2 mouse cellular contexts compared by ENCODE assay signal in the genomic region with DNA sequence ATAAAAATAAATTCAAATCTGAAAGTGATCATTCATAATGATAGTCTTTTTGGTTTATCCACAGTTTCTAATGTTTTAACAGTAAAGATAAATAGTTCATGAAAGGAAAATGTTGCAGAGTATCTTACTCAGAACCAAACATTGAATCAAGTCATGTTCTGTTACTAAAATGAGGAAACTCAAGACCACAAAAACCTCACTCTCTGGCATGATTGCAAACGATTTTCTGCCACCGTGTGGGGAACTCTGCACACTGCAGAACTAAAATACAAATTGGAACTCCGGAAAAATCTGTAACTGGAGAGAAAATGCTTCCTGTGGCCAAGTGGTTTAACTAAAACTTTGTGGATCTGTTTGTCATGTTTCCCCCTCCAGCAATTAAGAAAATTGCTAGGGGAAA.
TF ChIP-seq lines count a peak whose summit lies in the region.

No protein-coding gene starts in this region.

TF ChIP-seq in MEL, 35 proteins besides CTCF, POLR2A, EP300 and RAD21 (continued from another document):
- TF ChIP-seq GABPA (IDR thresholded peaks at IDR 0.05; ENCODE audit: low read depth, low read length) (no peak), MAX (IDR thresholded peaks at IDR 0.05; ENCODE audit: low read length) (no peak), TAL1 (IDR thresholded peaks at IDR 0.05; ENCODE audit: low read length) (no peak), GATA1 (IDR thresholded peaks at IDR 0.05; ENCODE audit: low read depth, low read length) (0 out of 2 replicates have a peak, but pooled peaks have one; percentile 40), MAZ (IDR thresholded peaks at IDR 0.05; ENCODE audit: low read depth, low read length) (no peak), MXI1 (IDR thresholded peaks at IDR 0.05; ENCODE audit: low read depth, low read length) (0 out of 2 replicates have a peak, but pooled peaks have one; percentile 39), HCFC1 (IDR thresholded peaks at IDR 0.05; ENCODE audit: low read depth, low read length) (peak; percentile 51; the same call in 1 of the 2 replicates), CHD1 (IDR thresholded peaks at IDR 0.05; ENCODE audit: low read depth, low read length) (no peak), MAFK (IDR thresholded peaks at IDR 0.05; ENCODE audit: borderline replicate concordance, low read depth, low read length) (0 out of 2 replicates have a peak, but pooled peaks have one; percentile 48), RCOR1 (IDR thresholded peaks at IDR 0.05; ENCODE audit: low read depth, low read length) (peak; percentile 99), ELF1 (IDR thresholded peaks at IDR 0.05; ENCODE audit: low read depth, low read length) (peak; percentile 42; the same call in 1 of the 2 replicates), TCF12 (IDR thresholded peaks at IDR 0.05; ENCODE audit: low read depth, low read length) (0 out of 2 replicates have a peak, but pooled peaks have one; percentile 21), MYB (IDR thresholded peaks at IDR 0.05; ENCODE audit: low read depth, low read length) (no peak), CHD2 (IDR thresholded peaks at IDR 0.05; ENCODE audit: low read length) (no peak), NRF1 (IDR thresholded peaks at IDR 0.05; ENCODE audit: insufficient read depth, low read depth, low read length, poor library complexity, severe bottlenecking) (no peak), POLR2AphosphoS2 (IDR thresholded peaks at IDR 0.05; ENCODE audit: low read length) (no peak), USF1 (IDR thresholded peaks at IDR 0.05; ENCODE audit: low read depth, low read length) (no peak), ZC3H11A (IDR thresholded peaks at IDR 0.05; ENCODE audit: low read depth, low read length) (peak; percentile 70), SMC3 (IDR thresholded peaks at IDR 0.05; ENCODE audit: low read depth, low read length) (peak; percentile 87), MYC (IDR thresholded peaks at IDR 0.05; ENCODE audit: low read depth, low read length) (peak; percentile 66; the same call in 1 of the 2 replicates), BHLHE40 (IDR thresholded peaks at IDR 0.05; ENCODE audit: borderline replicate concordance, low read depth, low read length) (peak; percentile 21; the same call in 1 of the 2 replicates), SIN3A (IDR thresholded peaks at IDR 0.05; ENCODE audit: low read length) (peak; percentile 69), TBP (IDR thresholded peaks at IDR 0.05; ENCODE audit: low read depth, low read length) (0 out of 2 replicates have a peak, but pooled peaks have one; percentile 20), ZNF384 (IDR thresholded peaks at IDR 0.05; ENCODE audit: low read depth, low read length) (0 out of 2 replicates have a peak, but pooled peaks have one; percentile 45)

TF ChIP-seq in myocyte, 11 proteins besides CTCF, POLR2A, EP300 and RAD21 (continued from another document):
- TF ChIP-seq MAX (IDR thresholded peaks at IDR 0.05; ENCODE audit: low read depth) (no peak), E2F4 (IDR thresholded peaks at IDR 0.05; ENCODE audit: insufficient read depth) (no peak)
